8 mouse cellular contexts compared by ENCODE assay signal in genomic region chr9:49873550-49873949, GRCm38 (mm10).
DNase-seq lines count a peak whose midpoint lies in the region; ATAC-seq lines count a peak whose summit lies in the region.

No protein-coding gene starts in this region.

- intact Hi-C loops in gastrocnemius, postnatal 14 days (cut with DNase I; ENCODE audit: low total_unique reads): no loop called here

- ATAC-seq in granulocyte monocyte progenitor cell, adult 5-6 weeks (replicated peaks; ENCODE audit: poor library complexity, severe bottlenecking): no peak
- no peak for ATAC-seq in megakaryocyte progenitor cell, adult 5-6 weeks (replicated peaks; ENCODE audit: poor library complexity)

- DNase-seq in ovary, postnatal 14 days (ENCODE audit: low spot score): peak; percentile 5
- no peak for DNase-seq in ovary, postnatal 10 days (ENCODE audit: low spot score)
- peak; percentile 67 to 68 for DNase-seq in cerebellum, postnatal 36 days
- peak; percentile 11 for DNase-seq in gastrocnemius, postnatal 14 days
- peak; percentile 46 to 81 for DNase-seq in layer of hippocampus, postnatal 14 days (ENCODE audit: low spot score in 2 of 2)
- peak; percentile 67 for DNase-seq in neural tube, embryonic 10.5 days (ENCODE audit: extremely low spot score, low spot score)
